Mouse (Mus musculus): ENCODE data around the gene Tnfrsf14.

- TF ChIP-seq CTCF (IDR thresholded peaks at IDR 0.05 in 2 of 3, conservative IDR thresholded peaks at IDR 0.05 in 1 of 3; ENCODE audit: control insufficient read depth in 1 of 3, insufficient read depth in 1 of 3, low read depth in 2 of 3, low read length in 3 of 3, poor library complexity in 1 of 3, severe bottlenecking in 1 of 3), result no peak
- no peak for TF ChIP-seq MEF2A (IDR thresholded peaks at IDR 0.05; ENCODE audit: extremely low read depth, insufficient replicate concordance, low read depth, low read length, poor library complexity, severe bottlenecking)
- no peak for TF ChIP-seq POLR2A (IDR thresholded peaks at IDR 0.05; ENCODE audit: control insufficient read depth in 1 of 2, insufficient read depth in 1 of 2, low read depth in 1 of 2, low read length in 2 of 2, poor library complexity in 1 of 2)
- no peak for TF ChIP-seq TCF12 (IDR thresholded peaks at IDR 0.05; ENCODE audit: low read depth, low read length)
- TF ChIP-seq RCOR1 (IDR thresholded peaks at IDR 0.05; ENCODE audit: low read depth, low read length), result no peak
These were observed 6.1 kb downstream of the Tnfrsf14 start for GRCm38 (mm10) chr4:154922291-154922690.

Measured in MEL (cell line).